Mouse (Mus musculus): ENCODE measurements around the gene Dhx40.

DNA sequence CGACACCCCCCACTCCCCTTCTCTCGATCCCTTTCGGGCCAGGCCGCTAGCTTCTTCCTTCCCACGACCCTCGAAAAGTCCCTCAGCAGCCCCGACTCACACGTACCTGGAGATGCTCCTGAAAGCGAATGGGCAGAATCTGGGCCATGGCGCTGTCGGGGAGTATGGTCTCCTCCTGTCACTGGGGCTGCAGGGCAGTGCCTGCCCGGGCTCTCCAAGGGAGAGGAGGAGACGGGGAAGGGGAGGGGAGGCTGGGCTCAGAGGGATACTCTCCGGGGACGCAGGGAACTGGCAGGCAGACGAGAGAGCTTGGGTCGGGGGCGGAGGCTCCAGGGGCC lies 50.4 kb downstream of the Dhx40 start:
- no peak for TF ChIP-seq CTCF (IDR thresholded peaks at IDR 0.05; ENCODE audit: low read depth, low read length)
- no peak for TF ChIP-seq POLR2A (IDR thresholded peaks at IDR 0.05; ENCODE audit: extremely low read depth, insufficient read depth, low read length)
